Comparison of ENCODE assay signal across 30 mouse cellular contexts in the genomic region with DNA sequence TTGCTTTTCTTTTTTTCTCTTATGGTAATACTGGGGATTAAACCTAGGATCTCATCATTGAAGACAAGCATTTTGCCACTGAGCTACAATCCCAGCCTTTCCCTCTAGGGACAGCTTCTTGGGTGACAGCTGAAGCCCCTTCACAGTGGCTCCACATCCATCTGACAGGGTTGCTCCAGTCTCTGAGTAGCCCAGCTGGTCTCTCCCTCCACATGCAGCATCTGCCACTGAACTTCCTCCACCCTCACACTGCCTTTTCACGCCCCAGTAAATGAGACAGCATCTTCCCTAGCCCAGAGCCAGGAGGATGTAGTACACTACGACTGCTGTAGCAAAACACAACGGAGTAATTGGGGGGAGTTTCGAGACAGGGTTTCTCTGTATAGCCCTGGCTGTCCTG. TPM values are rescaled to one million over a fixed set of nuclear protein-coding genes. Genes with fewer than 3 reads are reported as not detected.
"Had no signal": no experiment of that assay in that cellular context is flagged by ENCODE, and none has a peak within 500 bp of the region (broad histone marks: within the 10 kb centered on the region; RNA-seq: fewer than 3 reads in every experiment).

No protein-coding gene starts in this region.

- ATAC-seq: midbrain, embryonic 13.5 days had no signal

- H3K4me1 ChIP-seq: kidney, embryonic 15.5 days; midbrain, embryonic 10.5 days; midbrain, embryonic 13.5 days; neural tube, embryonic 13.5 days; stomach, embryonic 15.5 days had no signal

- H3K9me3 ChIP-seq: kidney, embryonic 15.5 days; liver, embryonic 13.5 days; midbrain, embryonic 10.5 days; midbrain, embryonic 13.5 days; neural tube, embryonic 13.5 days; stomach, embryonic 15.5 days had no signal

- H3K36me3 ChIP-seq: kidney, embryonic 15.5 days; liver, embryonic 13.5 days; midbrain, embryonic 13.5 days; neural tube, embryonic 13.5 days; stomach, embryonic 15.5 days had no signal

- H3K27me3 ChIP-seq: kidney, embryonic 15.5 days; liver, embryonic 13.5 days; midbrain, embryonic 13.5 days; neural tube, embryonic 13.5 days; stomach, embryonic 15.5 days had no signal

- H3K4me3 ChIP-seq: kidney, embryonic 15.5 days; left cerebral cortex, adult 2 months; liver, embryonic 13.5 days; midbrain, embryonic 10.5 days; midbrain, embryonic 13.5 days; neural tube, embryonic 13.5 days; stomach, embryonic 15.5 days had no signal

- DNase-seq: kidney, adult 11 months; kidney, adult 8-10 months; kidney, postnatal 10 days; kidney, postnatal 36 days; liver, embryonic 13.5 days; lung, adult 2 months; lung, postnatal 14 days; lung, postnatal 4 days; right cerebral cortex, adult 18-20 months; right cerebral cortex, postnatal 14 days; right cerebral cortex, postnatal 4 days; spleen, adult 18-20 months; thymus, postnatal 25 days had no signal

RNA-seq across cellular contexts. Expression of a gene that starts 57.9 kb away (rescaled TPM):
- total RNA-seq: layer of hippocampus, postnatal 14 days; left cerebral cortex, adult 2 months; left cerebral cortex, postnatal 36 days; liver, adult 2 months; neutrophil, adult 5-6 weeks had no signal
- polyA plus RNA-seq: kidney, embryonic 15.5 days; limb, embryonic 14.5 days; liver, adult 2 months; liver, embryonic 13.5 days; liver, embryonic 16.5 days; midbrain, embryonic 10.5 days; midbrain, embryonic 13.5 days; stomach, embryonic 15.5 days; thymus, postnatal 0 days had no signal

RNA-seq across cellular contexts. Expression of a gene that starts 58.0 kb away (rescaled TPM):
- total RNA-seq: layer of hippocampus, postnatal 14 days; left cerebral cortex, adult 2 months; left cerebral cortex, postnatal 10 days; left cerebral cortex, postnatal 36 days; liver, adult 2 months; megakaryocyte progenitor cell, adult 5-6 weeks; neutrophil, adult 5-6 weeks had no signal
- polyA plus RNA-seq: kidney, embryonic 15.5 days; limb, embryonic 11.5 days; limb, embryonic 14.5 days; liver, adult 2 months; liver, embryonic 13.5 days; liver, embryonic 16.5 days; lung, embryonic 16.5 days; midbrain, embryonic 13.5 days; neural tube, embryonic 13.5 days; stomach, embryonic 15.5 days had no signal
